Mouse (Mus musculus): Measurements from ENCODE around the gene Lamc1. TPM values are rescaled to one million over a fixed set of nuclear protein-coding genes. Genes with fewer than 3 reads are reported as not detected.

The Lamc1 gene
- polyA plus RNA-seq, 1 experiment: 22.8 TPM

DNA sequence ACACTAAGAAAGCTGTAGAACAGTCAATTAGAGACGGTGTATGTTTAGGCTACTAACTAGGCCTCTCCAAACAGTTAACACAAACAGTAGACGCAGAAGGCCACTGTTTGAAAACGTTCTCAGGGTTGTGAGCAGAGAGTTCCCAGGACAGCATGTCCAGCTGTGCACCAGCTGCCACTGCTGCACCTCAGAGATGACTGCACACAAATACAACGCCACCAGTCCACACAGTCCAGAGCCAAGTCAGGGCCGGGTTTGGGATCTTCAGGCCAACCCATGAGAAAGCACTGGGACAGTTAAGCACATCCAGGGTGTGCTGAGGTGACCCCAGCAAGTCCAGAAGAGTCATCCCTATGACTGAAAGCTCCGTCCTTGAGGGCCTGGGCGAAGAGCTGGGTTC lies 67.0 kb downstream of the Lamc1 start:
- Histone ChIP-seq H3K36me3 (ENCODE audit: control insufficient read depth, insufficient read depth, low read length) (no peaks in the 10 kb centered on the region), H3K27ac (ENCODE audit: insufficient read depth, low read depth, low read length) (no peak overlapping the region), H3K27me3 (ENCODE audit: control insufficient read depth, insufficient read depth, low read length) (no peaks in the 10 kb centered on the region), H3K4me3 (ENCODE audit: low read depth, low read length) (no peak overlapping the region), H3K4me1 (ENCODE audit: control insufficient read depth, insufficient read depth, insufficient read length, low read length) (peaks cover 5% of the 10 kb centered on the region; the same call in 1 of the 2 replicates)
- WGBS: 65% methylated on average over 7 of the region's 7 CpGs
- TF ChIP-seq POLR2A (IDR thresholded peaks at IDR 0.05; ENCODE audit: low read depth, low read length): no peak
- no peak for TF ChIP-seq CTCF (IDR thresholded peaks at IDR 0.05; ENCODE audit: extremely low read depth, insufficient read length, insufficient replicate concordance, low read depth, low read length)

- no peak for TF ChIP-seq CTCF (IDR thresholded peaks at IDR 0.05; ENCODE audit: extremely low read depth, insufficient read length, insufficient replicate concordance, low read depth, low read length)
- TF ChIP-seq POLR2A (IDR thresholded peaks at IDR 0.05; ENCODE audit: low read depth, low read length): no peak
- WGBS: 72% methylated on average over 7 of the region's 7 CpGs
- Histone ChIP-seq H3K27me3 (ENCODE audit: control insufficient read depth, insufficient read depth, low read length) (no peaks in the 10 kb centered on the region), H3K36me3 (ENCODE audit: control insufficient read depth, insufficient read depth, low read length) (no peaks in the 10 kb centered on the region), H3K27ac (ENCODE audit: insufficient read depth, low read depth, low read length) (0 out of 2 replicates have a peak overlapping the region, but pooled peaks have one; percentile 5), H3K4me3 (ENCODE audit: low read depth, low read length) (no peak overlapping the region), H3K4me1 (ENCODE audit: control insufficient read depth, insufficient read depth, insufficient read length, low read length) (peaks cover 5% of the 10 kb centered on the region; the same call in 1 of the 2 replicates)
Measured at GRCm38 (mm10) chr1:153265066-153265465, 67.5 kb downstream of the Lamc1 start.

- WGBS: 85% methylated on average over 5 of the region's 5 CpGs
Measured at GRCm38 (mm10) chr1:153259752-153260300, 72.8 kb downstream of the Lamc1 start.

GRCm38 (mm10) chr1:153252540-153253210 lies 79.9 kb downstream of the Lamc1 start:
- H3K27ac ChIP-seq (ENCODE audit: insufficient read depth, low read depth, low read length): no peak overlapping the region
- 34% methylated on average over 4 of the region's 4 CpGs for WGBS
- no peak overlapping the region for H3K4me3 ChIP-seq (ENCODE audit: low read depth, low read length)
- H3K27me3 ChIP-seq (ENCODE audit: control insufficient read depth, insufficient read depth, low read length): no peaks in the 10 kb centered on the region
- peaks cover 11% of the 10 kb centered on the region for H3K36me3 ChIP-seq (ENCODE audit: control insufficient read depth, insufficient read depth, low read length)
- H3K4me1 ChIP-seq (ENCODE audit: control insufficient read depth, insufficient read depth, insufficient read length, low read length): peaks cover 8% of the 10 kb centered on the region; the same call in 1 of the 2 replicates
- TF ChIP-seq POLR2A (IDR thresholded peaks at IDR 0.05; ENCODE audit: low read depth, low read length): no peak
- no peak for TF ChIP-seq CTCF (IDR thresholded peaks at IDR 0.05; ENCODE audit: extremely low read depth, insufficient read length, insufficient replicate concordance, low read depth, low read length)

More at GRCm38 (mm10) chr1:153259752-153260300, 72.8 kb downstream of the Lamc1 start:
- TF ChIP-seq POLR2A (IDR thresholded peaks at IDR 0.05; ENCODE audit: low read depth, low read length) (no peak), CTCF (IDR thresholded peaks at IDR 0.05; ENCODE audit: extremely low read depth, insufficient read length, insufficient replicate concordance, low read depth, low read length) (no peak)
- Histone ChIP-seq H3K4me3 (ENCODE audit: low read depth, low read length) (no peak overlapping the region), H3K27me3 (ENCODE audit: control insufficient read depth, insufficient read depth, low read length) (no peaks in the 10 kb centered on the region), H3K36me3 (ENCODE audit: control insufficient read depth, insufficient read depth, low read length) (0 out of 2 replicates have a peak, but pooled peaks cover 1% of the 10 kb centered on the region), H3K4me1 (ENCODE audit: control insufficient read depth, insufficient read depth, insufficient read length, low read length) (peaks cover 6% of the 10 kb centered on the region; the same call in 1 of the 2 replicates), H3K27ac (ENCODE audit: insufficient read depth, low read depth, low read length) (no peak overlapping the region)

DNA sequence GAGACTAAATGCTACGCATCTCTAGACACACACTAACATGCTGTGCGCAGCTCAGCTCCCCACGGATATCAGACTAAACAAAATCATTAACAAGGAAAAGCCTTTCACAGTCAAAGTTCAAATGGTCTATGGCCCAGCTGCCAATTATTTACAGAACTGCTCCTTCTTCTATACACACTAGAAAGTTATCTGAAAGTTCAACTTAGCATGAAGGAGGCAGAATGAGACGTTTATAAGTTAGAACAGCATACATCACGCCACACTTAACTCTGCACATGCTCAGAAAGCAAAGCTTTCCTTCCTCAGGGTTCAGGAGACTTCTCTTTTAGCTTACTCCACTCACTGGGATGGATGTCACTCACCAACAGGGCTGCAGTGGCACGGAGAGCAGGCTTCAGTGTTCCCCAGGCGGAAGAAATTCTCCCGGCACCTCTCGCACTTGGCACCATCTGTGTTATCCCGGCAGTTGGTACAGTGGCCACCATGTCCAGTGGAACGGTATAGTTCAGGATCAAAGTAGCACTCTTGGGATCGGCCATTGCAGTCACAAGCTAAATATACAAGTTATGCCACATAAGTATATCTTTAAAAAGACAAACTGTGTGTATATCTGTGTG lies 80.9 kb downstream of the Lamc1 start:
- Histone ChIP-seq H3K4me1 (ENCODE audit: control insufficient read depth, insufficient read depth, insufficient read length, low read length) (peaks cover 8% of the 10 kb centered on the region; the same call in 1 of the 2 replicates), H3K4me3 (ENCODE audit: low read depth, low read length) (0 out of 2 replicates have a peak overlapping the region, but pooled peaks have one; percentile 3), H3K27ac (ENCODE audit: insufficient read depth, low read depth, low read length) (peak overlapping the region; percentile 65), H3K36me3 (ENCODE audit: control insufficient read depth, insufficient read depth, low read length) (peaks cover 14% of the 10 kb centered on the region), H3K27me3 (ENCODE audit: control insufficient read depth, insufficient read depth, low read length) (no peaks in the 10 kb centered on the region)
- 26% methylated on average over 12 of the region's 12 CpGs for WGBS
- TF ChIP-seq CTCF (IDR thresholded peaks at IDR 0.05; ENCODE audit: extremely low read depth, insufficient read length, insufficient replicate concordance, low read depth, low read length) (no peak), POLR2A (IDR thresholded peaks at IDR 0.05; ENCODE audit: low read depth, low read length) (no peak)

- Histone ChIP-seq H3K4me3 (ENCODE audit: low read depth, low read length) (no peak overlapping the region), H3K27me3 (ENCODE audit: control insufficient read depth, insufficient read depth, low read length) (no peaks in the 10 kb centered on the region), H3K27ac (ENCODE audit: insufficient read depth, low read depth, low read length) (no peak overlapping the region), H3K4me1 (ENCODE audit: control insufficient read depth, insufficient read depth, insufficient read length, low read length) (peaks cover 2% of the 10 kb centered on the region; the same call in 1 of the 2 replicates), H3K36me3 (ENCODE audit: control insufficient read depth, insufficient read depth, low read length) (peaks cover 7% of the 10 kb centered on the region)
- WGBS: 84% methylated on average over 7 of the region's 7 CpGs
- TF ChIP-seq POLR2A (IDR thresholded peaks at IDR 0.05; ENCODE audit: low read depth, low read length): no peak
- no peak for TF ChIP-seq CTCF (IDR thresholded peaks at IDR 0.05; ENCODE audit: extremely low read depth, insufficient read length, insufficient replicate concordance, low read depth, low read length)
Measured at GRCm38 (mm10) chr1:153241346-153241745, 91.2 kb downstream of the Lamc1 start.

DNA sequence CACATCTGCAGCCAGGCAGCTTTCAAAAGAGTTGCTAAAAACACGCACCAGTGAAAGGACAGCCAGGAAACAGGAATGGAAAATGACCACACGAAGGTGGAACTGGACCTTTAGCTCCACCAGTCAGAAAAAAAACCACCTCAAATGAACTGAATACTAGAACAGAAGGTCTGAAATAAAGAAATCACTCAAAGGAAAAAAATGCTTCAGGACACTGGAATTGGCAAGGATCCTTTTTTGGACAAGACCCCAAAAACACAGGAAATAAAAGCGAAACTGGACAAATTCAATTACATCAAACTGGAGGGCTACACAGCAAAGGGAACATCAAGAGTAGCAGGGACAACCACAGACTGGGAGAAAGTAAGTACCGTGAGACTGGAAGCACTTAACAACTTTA lies 97.0 kb downstream of the Lamc1 start:
- H3K4me1 ChIP-seq (ENCODE audit: control insufficient read depth, insufficient read depth, insufficient read length, low read length): peaks cover 4% of the 10 kb centered on the region; the same call in 1 of the 2 replicates
- H3K4me3 ChIP-seq (ENCODE audit: low read depth, low read length): no peak overlapping the region
- no peaks in the 10 kb centered on the region for H3K27me3 ChIP-seq (ENCODE audit: control insufficient read depth, insufficient read depth, low read length)
- TF ChIP-seq POLR2A (IDR thresholded peaks at IDR 0.05; ENCODE audit: low read depth, low read length) (no peak), CTCF (IDR thresholded peaks at IDR 0.05; ENCODE audit: extremely low read depth, insufficient read length, insufficient replicate concordance, low read depth, low read length) (no peak)
- H3K36me3 ChIP-seq (ENCODE audit: control insufficient read depth, insufficient read depth, low read length): peaks cover 2% of the 10 kb centered on the region; the same call in 1 of the 2 replicates
- H3K27ac ChIP-seq (ENCODE audit: insufficient read depth, low read depth, low read length): peak overlapping the region; percentile 76
- WGBS: 78% methylated on average over 4 of the region's 4 CpGs

Data from small intestine, adult 2 months (tissue).